Mouse (Mus musculus): Measurements from ENCODE around the gene Emb. TPM values are rescaled to one million over a fixed set of nuclear protein-coding genes. Genes with fewer than 3 reads are reported as not detected.

The Emb gene
- total RNA-seq, 2 experiments from 2014 or later: 61.7 to 62.8 TPM

- no peak for ATAC-seq (replicated peaks; ENCODE audit: low FRiP score, poor library complexity, severe bottlenecking)
These were observed 9.8 kb downstream of the Emb start for GRCm38 (mm10) chr13:117218092-117218491.

- ATAC-seq (replicated peaks; ENCODE audit: low FRiP score, poor library complexity, severe bottlenecking): no peak
These were observed 11.7 kb downstream of the Emb start for GRCm38 (mm10) chr13:117219871-117220500.

GRCm38 (mm10) chr13:117220501-117221321 lies 12.4 kb downstream of the Emb start, which contains the start of gene Gm17509:
TSS of gene Gm17509 (minus strand) at chr13:117221075.
- ATAC-seq (replicated peaks; ENCODE audit: low FRiP score, poor library complexity, severe bottlenecking): no peak

- ATAC-seq (replicated peaks; ENCODE audit: low FRiP score, poor library complexity, severe bottlenecking): no peak
These were observed 14.8 kb downstream of the Emb start for GRCm38 (mm10) chr13:117223125-117223524.

GRCm38 (mm10) chr13:117224901-117225300 lies 16.6 kb downstream of the Emb start:
- no peak for ATAC-seq (replicated peaks; ENCODE audit: low FRiP score, poor library complexity, severe bottlenecking)

- no peak for ATAC-seq (replicated peaks; ENCODE audit: low FRiP score, poor library complexity, severe bottlenecking)
These were observed 17.2 kb downstream of the Emb start for GRCm38 (mm10) chr13:117225561-117225960.

- no peak for ATAC-seq (replicated peaks; ENCODE audit: low FRiP score, poor library complexity, severe bottlenecking)
These were observed 22.2 kb downstream of the Emb start for GRCm38 (mm10) chr13:117230371-117231110.

- ATAC-seq (replicated peaks; ENCODE audit: low FRiP score, poor library complexity, severe bottlenecking): no peak
These were observed 25.5 kb downstream of the Emb start for GRCm38 (mm10) chr13:117233808-117234207.

- no peak for ATAC-seq (replicated peaks; ENCODE audit: low FRiP score, poor library complexity, severe bottlenecking)
These were observed 26.1 kb downstream of the Emb start for GRCm38 (mm10) chr13:117234486-117234885.

- no peak for ATAC-seq (replicated peaks; ENCODE audit: low FRiP score, poor library complexity, severe bottlenecking)
These were observed 27.3 kb downstream of the Emb start for GRCm38 (mm10) chr13:117235530-117236212.

- ATAC-seq (replicated peaks; ENCODE audit: low FRiP score, poor library complexity, severe bottlenecking): no peak
These were observed 28.8 kb downstream of the Emb start for GRCm38 (mm10) chr13:117237111-117237510.

- no peak for ATAC-seq (replicated peaks; ENCODE audit: low FRiP score, poor library complexity, severe bottlenecking)
These were observed 33.7 kb downstream of the Emb start for GRCm38 (mm10) chr13:117242063-117242462.

- no peak for ATAC-seq (replicated peaks; ENCODE audit: low FRiP score, poor library complexity, severe bottlenecking)
These were observed 34.3 kb downstream of the Emb start for GRCm38 (mm10) chr13:117242621-117243020.

- ATAC-seq (replicated peaks; ENCODE audit: low FRiP score, poor library complexity, severe bottlenecking): no peak
These were observed 52.4 kb downstream of the Emb start for GRCm38 (mm10) chr13:117260704-117261103.

GRCm38 (mm10) chr13:117266156-117266555 lies 57.8 kb downstream of the Emb start:
- no peak for ATAC-seq (replicated peaks; ENCODE audit: low FRiP score, poor library complexity, severe bottlenecking)

GRCm38 (mm10) chr13:117267963-117268362 lies 59.6 kb downstream of the Emb start:
- ATAC-seq (replicated peaks; ENCODE audit: low FRiP score, poor library complexity, severe bottlenecking): no peak

- no peak for ATAC-seq (replicated peaks; ENCODE audit: low FRiP score, poor library complexity, severe bottlenecking)
These were observed 75.7 kb downstream of the Emb start for GRCm38 (mm10) chr13:117284036-117284435.

GRCm38 (mm10) chr13:117286939-117287338 lies 78.6 kb downstream of the Emb start:
- ATAC-seq (replicated peaks; ENCODE audit: low FRiP score, poor library complexity, severe bottlenecking): no peak

GRCm38 (mm10) chr13:117287400-117287799 lies 79.1 kb downstream of the Emb start:
- ATAC-seq (replicated peaks; ENCODE audit: low FRiP score, poor library complexity, severe bottlenecking): no peak

Measured in erythroblast, adult 5-6 weeks (primary cell).